Mouse (Mus musculus) kidney, postnatal 14 days (tissue): ENCODE measurements around the gene Mrap2.
"Not testable (repeated sequence)": the region's sequence is repeated elsewhere in the genome, so short reads cannot be mapped to it uniquely, and the experiment has no call there.

Experiments used
- DNase-seq: peaks from one replicate; pipeline ENCODE4 v3.0.0; 2022; ENCODE audit warnings: mixed read lengths

Gene Mrap2

DNA sequence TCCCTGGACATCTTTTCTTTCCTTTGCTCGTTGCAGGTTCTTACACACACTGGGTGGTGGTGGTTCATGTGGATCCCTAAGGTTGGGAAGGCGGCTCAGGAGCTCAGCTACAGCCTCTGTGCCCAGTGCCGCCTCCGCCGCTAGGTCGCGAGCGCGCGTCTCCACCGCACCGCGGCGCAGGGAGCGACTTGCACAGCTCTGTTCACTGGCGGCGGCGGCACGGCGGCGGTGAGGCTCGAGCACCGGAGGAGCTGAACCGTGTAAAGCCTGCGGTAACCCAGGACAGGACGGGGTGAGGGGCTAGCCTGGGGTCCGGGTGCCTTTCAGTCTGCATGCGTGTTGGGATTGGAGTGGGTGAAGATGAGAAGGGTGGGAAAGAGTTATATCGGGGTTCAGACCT lies at the start of gene Mrap2:
TSS of gene Mrap2 (plus strand) at position 201 of the 400 bp plus-strand sequence.
- DNase-seq, result peak; percentile 51

- DNase-seq, result peak; percentile 33
Observed at GRCm38 (mm10) chr9:87097989-87098388, 46.1 kb upstream of the Mrap2 start.

DNA sequence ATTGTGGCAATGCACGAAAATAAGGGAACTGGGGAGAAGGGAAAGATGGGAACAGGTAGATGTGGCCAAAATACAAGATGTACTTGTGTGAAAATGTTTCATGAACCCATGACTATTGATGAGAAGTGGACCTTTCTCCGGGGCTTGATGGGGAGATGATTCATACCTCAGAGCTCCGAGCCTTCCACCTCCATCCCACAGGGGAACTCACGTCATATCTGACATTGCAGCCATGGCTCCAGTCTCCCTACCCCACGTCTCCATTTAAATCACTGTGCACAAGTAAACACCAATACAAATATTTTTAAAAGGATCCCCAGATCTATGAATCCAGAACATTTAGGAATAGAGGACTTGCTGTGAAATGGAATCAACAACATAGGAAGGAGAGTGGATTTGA lies 29.1 kb upstream of the Mrap2 start:
- no peak for DNase-seq

DNA sequence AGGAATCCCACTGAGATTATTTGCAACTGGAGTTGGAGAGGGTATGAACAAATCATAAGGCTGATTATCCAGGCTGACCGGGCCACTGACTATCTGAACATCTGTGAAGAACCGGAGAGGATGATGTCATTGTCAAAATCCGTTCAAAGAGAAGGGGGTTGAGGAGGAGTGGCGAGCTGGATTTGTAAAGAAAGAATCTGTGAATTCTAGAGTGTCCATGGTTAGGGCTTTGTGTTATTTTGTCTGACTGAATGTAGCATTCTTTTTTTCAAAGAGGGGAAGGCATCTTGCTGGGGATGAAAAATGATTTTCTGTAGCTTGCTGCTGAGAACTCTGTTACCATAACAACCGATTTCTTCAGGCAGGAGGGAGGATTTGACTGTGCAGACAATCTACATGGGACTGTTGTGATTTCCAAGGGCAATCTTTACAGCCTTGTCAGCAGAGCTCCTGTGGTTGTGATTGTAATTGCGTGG lies 28.6 kb upstream of the Mrap2 start:
- DNase-seq, result no peak

GRCm38 (mm10) chr9:87115978-87116377 lies 28.1 kb upstream of the Mrap2 start:
- DNase-seq, result no peak

- DNase-seq, result no peak
Observed at GRCm38 (mm10) chr9:87118996-87119395, 25.1 kb upstream of the Mrap2 start.

DNA sequence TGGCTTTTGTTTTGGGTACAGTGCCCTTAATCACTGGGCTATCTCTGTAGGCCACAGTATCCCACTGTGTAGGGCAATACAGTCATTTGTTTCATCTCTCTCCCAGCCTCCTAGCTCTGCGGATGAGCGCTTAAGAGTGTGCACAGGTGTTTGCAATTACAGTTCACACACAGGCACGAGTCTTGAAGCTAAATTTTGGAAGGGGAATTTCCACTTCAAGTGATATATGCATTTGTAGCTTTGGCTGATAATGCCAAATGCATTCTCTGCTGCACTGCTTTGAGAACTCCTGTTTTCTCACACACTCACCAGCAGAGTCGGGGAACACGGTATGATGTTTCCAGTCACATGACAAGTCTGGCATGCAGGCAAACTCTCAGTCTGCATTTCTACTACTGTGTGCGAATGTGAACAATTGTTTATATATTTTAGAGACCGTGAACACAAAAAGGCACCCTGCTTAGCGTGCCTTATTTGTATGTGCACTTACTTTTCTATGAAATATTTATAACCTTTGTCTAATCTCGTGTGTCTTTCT lies 22.1 kb upstream of the Mrap2 start:
- DNase-seq, result no peak

GRCm38 (mm10) chr9:87127046-87127445 lies 17.1 kb upstream of the Mrap2 start:
- DNase-seq, result not testable (repeated sequence)

GRCm38 (mm10) chr9:87135765-87136558 lies 8.1 kb upstream of the Mrap2 start:
- peak; percentile 22 for DNase-seq

- DNase-seq, result no peak
Observed at GRCm38 (mm10) chr9:87143076-87143475, 1.0 kb upstream of the Mrap2 start.

DNA sequence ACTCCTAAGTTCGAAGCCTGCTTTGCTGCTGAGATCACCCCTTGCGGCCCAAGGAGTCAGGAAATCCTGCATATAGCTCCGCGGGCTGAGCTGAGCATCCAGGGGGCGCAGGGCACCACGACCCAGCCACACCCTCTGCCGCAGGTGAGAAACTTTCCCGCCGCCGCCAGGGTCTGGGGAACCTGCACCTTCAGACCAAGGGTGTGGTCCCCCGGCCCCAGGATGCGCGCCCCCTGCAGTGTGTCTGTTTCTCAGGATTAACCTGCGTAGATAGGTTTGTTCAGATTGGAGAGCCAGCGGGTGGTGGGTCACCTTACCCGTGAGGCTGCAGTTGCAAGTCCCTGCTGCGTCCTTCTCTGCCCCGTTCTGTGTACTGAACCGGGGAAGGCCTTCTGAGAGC lies 426 bp downstream of the Mrap2 start:
- DNase-seq, result no peak

DNA sequence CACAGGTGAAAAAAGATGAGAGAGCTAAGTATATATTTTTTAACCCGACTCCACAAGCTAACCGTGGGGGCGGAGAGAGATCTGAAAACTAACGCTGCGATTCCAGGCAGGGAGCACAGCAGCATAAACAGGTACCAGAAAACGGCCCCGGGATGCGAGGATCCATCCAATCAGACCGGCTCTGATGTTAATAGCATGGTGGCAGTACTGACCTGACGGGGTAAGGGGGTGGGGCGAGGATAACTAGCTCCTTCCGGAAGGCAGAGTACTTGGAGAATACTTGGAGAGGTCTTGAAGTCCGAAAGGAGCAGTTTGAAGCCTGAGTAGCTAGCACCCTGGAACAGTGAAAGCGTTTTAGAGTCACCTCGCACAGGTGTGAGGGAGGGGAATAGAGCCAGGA lies 1.1 kb downstream of the Mrap2 start:
- DNase-seq, result peak; percentile 7

GRCm38 (mm10) chr9:87145671-87146070 lies 1.6 kb downstream of the Mrap2 start:
- DNase-seq, result no peak

DNA sequence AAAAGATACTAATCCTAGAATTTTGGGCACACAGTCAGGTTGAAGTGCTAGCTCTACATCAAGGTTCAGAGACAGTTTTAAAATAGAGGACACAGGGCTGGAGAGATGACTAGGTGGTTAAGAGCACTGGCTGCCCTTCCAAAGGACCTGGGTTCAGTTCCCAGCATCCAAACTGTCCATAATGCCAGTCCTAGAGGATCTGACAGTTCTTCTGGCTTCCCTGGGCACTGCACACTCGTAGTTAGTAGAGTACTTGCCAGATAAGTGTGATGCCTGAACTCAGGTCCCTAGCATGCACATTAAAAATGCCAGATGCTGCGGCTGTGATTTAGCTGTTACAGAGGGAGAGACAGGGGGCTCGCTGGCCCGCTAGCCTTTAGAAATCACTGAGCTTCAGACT lies 2.3 kb downstream of the Mrap2 start:
- no peak for DNase-seq

DNA sequence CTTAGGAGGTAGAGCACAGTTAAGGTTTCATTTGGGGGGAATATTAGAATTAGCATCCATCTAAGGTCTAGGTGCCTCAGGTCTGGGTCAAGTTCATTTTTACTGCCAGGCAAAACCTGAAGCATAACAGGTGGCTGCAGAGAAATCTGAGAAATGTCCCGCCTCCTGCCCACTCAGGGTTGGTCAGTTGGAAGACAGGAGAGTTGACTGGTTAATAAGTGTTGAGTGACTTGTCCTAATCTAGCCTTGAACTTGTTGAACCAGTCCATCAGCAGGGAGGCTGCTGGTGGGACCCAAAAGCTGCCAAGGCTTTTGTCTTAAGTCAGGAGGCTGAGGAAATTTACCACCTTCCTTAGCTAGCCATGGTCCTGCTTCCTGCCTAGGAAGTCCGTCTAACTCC lies 3.8 kb downstream of the Mrap2 start:
- DNase-seq, result peak; percentile 46

- DNase-seq, result no peak
Observed at GRCm38 (mm10) chr9:87152641-87153325, 8.7 kb downstream of the Mrap2 start.

DNA sequence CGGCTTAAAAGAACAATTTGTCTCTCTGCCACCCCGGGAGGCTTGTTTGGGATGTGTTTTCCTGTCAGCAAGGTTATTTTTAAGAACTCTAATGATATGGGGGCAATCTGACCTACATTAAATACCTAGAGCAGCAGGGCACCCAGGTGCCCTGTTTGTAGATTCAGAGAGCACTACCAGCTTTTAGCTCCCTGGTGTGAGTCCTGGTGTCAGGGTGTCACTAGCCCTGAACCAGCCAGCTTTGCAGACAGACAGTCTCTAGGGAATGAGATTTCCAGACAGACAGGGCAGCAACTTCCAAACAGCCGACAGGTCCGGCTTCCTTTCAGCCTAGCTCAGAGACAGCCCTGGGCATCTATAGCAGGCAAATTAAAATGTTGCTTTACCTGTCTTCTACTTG lies 18.5 kb downstream of the Mrap2 start:
- no peak for DNase-seq

DNA sequence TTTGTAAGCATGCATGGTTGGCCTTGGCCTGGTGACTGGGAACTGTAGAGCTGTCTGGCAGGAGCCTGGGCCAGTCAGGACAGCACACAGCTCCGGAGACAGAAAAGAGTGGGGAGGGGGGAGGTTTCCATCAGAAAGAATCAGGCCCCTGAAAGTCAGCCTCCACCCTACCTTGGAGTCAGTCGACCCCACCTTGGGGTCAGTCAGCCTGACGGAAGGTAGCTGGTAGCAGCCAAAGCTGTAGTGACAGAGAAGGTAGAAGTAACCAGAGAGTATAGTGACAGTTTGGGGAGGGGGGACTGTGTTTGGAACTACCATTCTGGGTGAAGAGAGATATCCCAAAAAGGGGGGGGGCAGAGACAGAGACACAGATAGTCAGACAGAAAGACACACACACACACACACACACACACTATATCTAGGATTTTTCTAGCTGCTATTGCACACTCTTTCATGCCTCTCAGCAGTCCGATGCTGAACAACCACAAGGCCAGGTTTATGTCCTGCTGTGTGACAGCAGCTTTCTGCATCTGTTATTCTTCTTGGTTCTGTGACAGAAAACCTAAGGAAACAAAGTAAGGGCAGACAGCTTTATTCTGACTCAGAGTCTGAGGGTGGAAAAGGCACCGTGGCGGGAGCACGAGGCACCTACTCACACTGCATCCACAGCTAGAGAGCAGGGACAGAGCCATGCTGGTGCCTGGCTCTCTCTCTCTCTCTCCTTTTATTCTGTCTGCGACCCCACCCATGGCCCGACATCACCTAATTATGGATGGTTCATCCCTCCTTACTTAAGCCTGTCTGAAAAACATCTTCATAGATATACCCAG lies 23.1 kb downstream of the Mrap2 start:
- DNase-seq, result no peak

GRCm38 (mm10) chr9:87168051-87168450 lies 23.9 kb downstream of the Mrap2 start:
- DNase-seq, result no peak

- DNase-seq, result no peak
Observed at GRCm38 (mm10) chr9:87169144-87169543, 25.0 kb downstream of the Mrap2 start.

DNA sequence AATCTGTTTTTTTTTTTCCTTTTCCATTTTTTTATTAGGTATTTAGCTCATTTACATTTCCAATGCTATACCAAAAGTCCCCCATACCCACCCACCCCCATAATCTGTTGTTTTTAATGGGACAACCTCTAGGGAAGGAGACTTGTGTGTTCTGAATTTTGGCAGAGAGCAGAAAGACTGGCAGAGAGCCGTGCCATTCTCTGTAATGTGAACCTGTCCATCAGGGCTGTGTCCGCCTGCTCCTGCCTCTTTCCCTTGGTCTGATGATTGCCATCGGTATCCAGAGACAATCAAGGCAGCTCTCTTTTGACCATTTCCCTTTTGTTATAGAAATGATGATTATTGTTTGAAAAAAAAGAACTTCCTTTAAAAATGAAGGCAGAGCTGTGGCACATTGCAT lies 26.8 kb downstream of the Mrap2 start:
- no peak for DNase-seq

DNA sequence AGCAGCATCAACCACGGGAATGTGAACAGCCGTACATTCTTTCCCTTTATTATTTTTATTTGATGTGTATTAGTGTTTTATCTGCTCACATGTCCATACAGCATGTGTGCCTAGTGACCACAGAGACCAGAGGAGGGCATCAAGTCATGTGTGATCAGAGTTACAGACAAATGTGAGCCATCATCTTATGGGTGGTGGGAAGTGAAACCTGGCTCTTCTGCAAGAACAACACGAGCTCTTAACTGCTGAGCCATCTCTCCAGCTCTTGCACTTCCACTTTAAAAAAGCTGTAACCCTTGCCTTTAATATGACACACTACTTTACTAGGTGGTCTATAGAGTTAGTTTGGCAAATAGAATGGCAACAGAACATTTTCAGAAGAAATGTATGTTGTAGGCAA lies 27.4 kb downstream of the Mrap2 start:
- DNase-seq, result no peak

DNA sequence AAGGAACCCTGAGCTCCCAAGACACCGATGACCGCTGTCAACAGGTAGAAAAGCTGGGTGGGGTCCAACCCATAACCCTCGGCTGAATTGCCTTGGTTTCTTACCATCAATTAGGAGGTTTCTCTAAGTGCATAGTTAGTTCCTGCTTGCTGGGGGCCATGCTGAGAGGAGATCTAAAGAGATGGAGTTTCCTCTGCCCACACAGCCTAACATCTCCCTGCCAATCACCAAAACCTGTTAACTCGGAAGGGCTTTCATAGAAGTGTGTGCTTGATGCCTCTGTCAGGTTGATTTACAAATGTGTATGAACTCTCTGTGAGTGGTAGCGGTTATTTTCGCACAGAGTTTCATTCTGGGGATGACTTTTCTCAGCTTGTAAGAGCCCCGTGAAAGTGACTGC lies 34.4 kb downstream of the Mrap2 start:
- no peak for DNase-seq
